Mouse (Mus musculus): ENCODE results near the gene Nrip3.
A peak's percentile ranks its signal among the peaks of the same experiment; 100 is the strongest.

Gene Nrip3

GRCm38 (mm10) chr7:109767575-109768350, 14.1 kb downstream of the Nrip3 start:
- DNase-seq (ENCODE audit: low spot score): no peak

GRCm38 (mm10) chr7:109764009-109764408, 17.8 kb downstream of the Nrip3 start:
- no peak for DNase-seq (ENCODE audit: low spot score)

GRCm38 (mm10) chr7:109756291-109756690, 25.5 kb downstream of the Nrip3 start:
- DNase-seq (ENCODE audit: low spot score): no peak

GRCm38 (mm10) chr7:109754034-109754433, 27.8 kb downstream of the Nrip3 start:
- no peak for DNase-seq (ENCODE audit: low spot score)

GRCm38 (mm10) chr7:109752008-109752925, 29.6 kb downstream of the Nrip3 start, which contains the start of gene Tmem9b:
TSS of gene Tmem9b (minus strand) at chr7:109752875.
- peak; percentile 80 for DNase-seq (ENCODE audit: low spot score)

GRCm38 (mm10) chr7:109751427-109752007, 30.3 kb downstream of the Nrip3 start:
- DNase-seq (ENCODE audit: low spot score): no peak

GRCm38 (mm10) chr7:109747747-109748146, 34.1 kb downstream of the Nrip3 start:
- no peak for DNase-seq (ENCODE audit: low spot score)

- DNase-seq (ENCODE audit: low spot score): peak; percentile 32
Observed at GRCm38 (mm10) chr7:109741703-109742102, 40.1 kb downstream of the Nrip3 start.

- DNase-seq (ENCODE audit: low spot score): no peak
Observed at GRCm38 (mm10) chr7:109741060-109741459, 40.8 kb downstream of the Nrip3 start.

GRCm38 (mm10) chr7:109739822-109740370, 41.9 kb downstream of the Nrip3 start:
- DNase-seq (ENCODE audit: low spot score): no peak

GRCm38 (mm10) chr7:109734806-109735205, 47.0 kb downstream of the Nrip3 start:
- DNase-seq (ENCODE audit: low spot score): no peak

- no peak for DNase-seq (ENCODE audit: low spot score)
Observed at GRCm38 (mm10) chr7:109731626-109732025, 50.2 kb downstream of the Nrip3 start, which contains the start of gene Ascl3. TSS of gene Ascl3 (minus strand) at chr7:109731726.

GRCm38 (mm10) chr7:109723697-109724096, 58.1 kb downstream of the Nrip3 start, which contains the start of gene BC051019:
TSS of gene BC051019 (minus strand) at chr7:109723850.
- DNase-seq (ENCODE audit: low spot score): no peak

GRCm38 (mm10) chr7:109723114-109723513, 58.7 kb downstream of the Nrip3 start:
- no peak for DNase-seq (ENCODE audit: low spot score)

- no peak for DNase-seq (ENCODE audit: low spot score)
Observed at GRCm38 (mm10) chr7:109722618-109723017, 59.2 kb downstream of the Nrip3 start.

GRCm38 (mm10) chr7:109719286-109719685, 62.5 kb downstream of the Nrip3 start:
- no peak for DNase-seq (ENCODE audit: low spot score)

GRCm38 (mm10) chr7:109713434-109713982, 68.3 kb downstream of the Nrip3 start:
- no peak for DNase-seq (ENCODE audit: low spot score)

- DNase-seq (ENCODE audit: low spot score): no peak
Observed at GRCm38 (mm10) chr7:109712198-109712597, 69.6 kb downstream of the Nrip3 start.

- DNase-seq (ENCODE audit: low spot score): no peak
Observed at GRCm38 (mm10) chr7:109710069-109710468, 71.8 kb downstream of the Nrip3 start.

- DNase-seq (ENCODE audit: low spot score): no peak
Observed at GRCm38 (mm10) chr7:109708961-109709382, 72.9 kb downstream of the Nrip3 start.
